Mouse (Mus musculus) retina, postnatal 1 day (tissue): ENCODE measurements around the gene Bad.
A peak's percentile ranks its signal among the peaks of the same experiment; 100 is the strongest.

Experiments
- DNase-seq: peaks from one replicate; pipeline ENCODE4 v3.0.0-alpha.2; 2012

Gene Bad

GRCm38 (mm10) chr19:6969665-6970381, 28.2 kb downstream of the Bad start:
- peak; percentile 78 for DNase-seq

- peak; percentile 48 for DNase-seq
Measured at GRCm38 (mm10) chr19:6970460-6971085, 28.9 kb downstream of the Bad start.

DNA sequence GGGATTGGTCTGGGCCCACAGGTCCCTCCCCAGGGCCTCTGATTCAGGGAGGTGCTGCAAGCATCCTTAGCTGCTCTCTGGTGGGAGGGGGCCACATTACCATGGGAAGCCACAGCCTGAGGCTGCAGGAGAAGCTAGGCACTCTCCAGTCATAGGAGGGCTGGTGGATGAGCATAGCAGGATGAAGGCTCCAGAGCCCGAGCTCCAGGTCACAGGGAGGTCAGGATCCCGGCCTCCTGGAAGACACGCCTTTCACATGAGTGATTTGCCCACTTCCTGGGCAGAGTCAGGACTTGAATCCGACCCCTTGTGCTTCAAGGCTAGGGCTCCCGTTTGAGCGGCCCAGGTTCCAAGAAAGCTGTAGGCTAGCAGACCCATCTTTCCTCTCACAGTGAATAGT, 30.0 kb downstream of the Bad start:
- DNase-seq: no peak

DNA sequence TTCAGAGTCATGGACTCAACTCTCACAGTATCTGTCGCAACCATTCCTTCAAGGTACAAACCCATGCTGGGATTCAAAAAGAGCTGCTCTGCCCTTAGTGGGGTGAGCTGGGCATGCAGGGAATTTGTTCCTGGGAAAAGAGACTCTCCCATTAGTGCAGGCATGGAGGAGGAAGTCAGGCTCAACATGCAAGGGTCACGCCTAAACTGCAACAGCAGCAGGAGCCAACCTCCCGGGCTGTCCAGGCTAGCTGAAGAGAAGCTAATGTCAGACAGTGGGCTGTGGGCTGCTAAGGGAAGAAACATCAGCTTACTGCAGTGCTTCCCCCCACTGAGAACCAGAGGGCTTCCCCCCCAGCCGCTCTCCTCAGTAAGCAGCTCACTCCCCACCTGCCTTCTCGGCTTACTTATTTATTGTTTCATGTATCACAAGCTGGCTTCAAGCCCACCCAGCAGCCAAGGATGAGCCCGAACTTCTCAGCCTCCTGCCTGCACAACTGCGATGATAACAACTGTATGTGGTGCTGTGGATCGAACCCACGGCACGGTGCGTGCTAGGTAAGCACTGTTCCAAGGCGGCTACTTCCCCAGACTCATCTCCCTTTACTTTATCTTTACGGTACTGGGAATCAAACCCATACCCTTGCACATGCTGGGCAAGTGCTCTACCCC, 30.7 kb downstream of the Bad start:
- DNase-seq: no peak

GRCm38 (mm10) chr19:6973581-6974190, 32.0 kb downstream of the Bad start:
- no peak for DNase-seq

DNA sequence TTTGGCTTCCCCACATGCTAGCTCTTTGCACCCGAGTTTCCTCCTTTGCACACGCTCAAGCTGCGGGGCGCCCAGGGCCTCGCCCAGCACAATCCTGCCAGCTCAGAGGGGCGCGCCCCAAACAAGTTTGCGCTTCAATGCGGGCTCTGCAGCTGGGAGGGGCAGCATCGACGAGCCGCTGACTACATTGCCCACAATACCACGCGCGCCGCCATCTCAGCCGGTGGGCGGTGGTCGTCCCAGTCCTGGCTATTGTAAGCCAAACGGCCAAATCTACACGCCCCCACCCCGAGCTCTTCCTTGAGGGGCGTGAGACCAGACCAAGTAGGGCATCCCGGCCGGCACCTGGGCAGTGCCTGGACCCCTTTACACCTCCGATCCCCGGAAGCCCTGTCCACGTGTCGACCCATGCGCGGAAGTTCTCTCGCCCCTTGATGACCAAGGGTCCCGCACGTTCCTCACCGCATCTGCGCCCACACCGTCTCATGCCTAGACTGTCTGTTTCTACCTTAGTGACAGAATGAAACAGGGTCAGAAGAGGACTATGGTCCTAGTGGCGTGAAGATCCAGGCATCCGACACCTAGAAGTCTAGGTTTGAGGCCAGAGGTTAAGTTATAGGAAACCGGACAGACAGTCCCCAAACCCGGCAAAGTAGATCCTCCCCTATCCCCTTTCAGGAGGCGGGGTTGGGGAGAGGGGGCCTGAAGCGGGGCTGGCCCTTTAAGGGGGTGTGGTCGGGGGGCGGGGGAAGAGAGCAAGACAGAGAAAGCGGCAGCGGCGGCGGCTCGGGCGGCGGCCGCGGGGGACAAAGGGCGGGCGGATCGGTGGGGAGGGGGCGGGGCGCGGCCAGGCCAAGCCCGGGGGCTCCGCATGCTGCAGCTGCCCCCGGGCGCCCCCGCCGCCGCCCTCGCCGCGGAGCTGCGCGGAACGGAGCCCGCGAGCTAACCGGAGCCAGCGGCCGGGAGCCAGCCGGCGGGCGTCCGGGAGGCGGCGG, 32.8 kb downstream of the Bad start, which contains the start of gene Ppp1r14b:
Gene Ppp1r14b (plus strand): TSS at position 758 of the 995 bp plus-strand sequence.
- peak; percentile 93 for DNase-seq

DNA sequence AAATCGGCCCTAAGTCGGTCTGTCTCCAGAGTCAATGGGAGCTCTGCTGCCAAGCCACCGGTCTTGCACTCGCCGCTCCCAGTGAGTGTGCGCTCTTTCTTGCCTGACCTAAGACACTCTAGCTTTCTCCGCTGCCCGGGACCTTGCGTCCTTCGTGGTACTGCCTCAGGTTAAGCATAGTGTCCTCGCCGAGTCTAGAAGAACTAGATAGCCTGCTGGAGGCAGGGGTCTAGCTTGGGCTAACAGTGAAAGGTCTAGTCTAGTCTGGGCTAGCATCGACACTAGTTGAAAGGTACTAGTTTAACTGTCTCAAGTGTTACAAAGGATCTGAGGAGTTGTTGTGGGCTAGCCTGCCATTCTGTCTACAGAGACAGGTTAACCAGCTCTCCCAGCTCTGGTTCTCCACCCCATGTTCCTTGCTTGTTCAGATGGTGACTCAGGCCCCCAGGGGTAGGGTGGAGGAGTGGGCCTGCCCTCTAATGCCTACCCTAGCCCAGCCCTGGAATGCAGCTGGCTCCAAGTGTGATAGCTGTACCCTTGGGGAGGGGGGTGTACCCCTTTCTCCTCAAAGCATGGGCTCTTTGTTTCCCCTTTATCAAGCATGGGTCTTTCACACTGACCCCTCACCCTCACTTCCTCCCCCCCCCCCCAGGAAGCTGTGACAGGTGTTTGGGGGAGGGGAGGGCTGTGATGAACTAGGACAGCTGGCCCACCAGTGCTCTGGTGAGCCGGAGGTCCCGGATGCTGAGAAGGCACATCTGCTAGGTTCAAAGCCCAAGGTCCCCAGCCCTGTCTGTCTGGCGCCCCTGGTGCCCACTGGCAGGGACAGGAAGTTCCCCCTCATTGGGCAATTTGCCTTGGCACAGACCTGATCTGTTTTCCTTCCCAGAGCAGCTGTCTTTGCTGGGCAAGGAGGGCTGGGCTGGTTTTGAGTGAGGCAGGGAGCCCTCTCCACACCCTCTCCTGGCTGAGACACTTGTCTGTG, 34.2 kb downstream of the Bad start, which contains the start of gene Plcb3:
Gene Plcb3 (minus strand): TSS at position 934 of the 985 bp plus-strand sequence.
- peak; percentile 94 for DNase-seq

GRCm38 (mm10) chr19:6977759-6978638, 36.3 kb downstream of the Bad start:
- DNase-seq: no peak

- DNase-seq: no peak
Measured at GRCm38 (mm10) chr19:6978639-6978974, 36.9 kb downstream of the Bad start.

DNA sequence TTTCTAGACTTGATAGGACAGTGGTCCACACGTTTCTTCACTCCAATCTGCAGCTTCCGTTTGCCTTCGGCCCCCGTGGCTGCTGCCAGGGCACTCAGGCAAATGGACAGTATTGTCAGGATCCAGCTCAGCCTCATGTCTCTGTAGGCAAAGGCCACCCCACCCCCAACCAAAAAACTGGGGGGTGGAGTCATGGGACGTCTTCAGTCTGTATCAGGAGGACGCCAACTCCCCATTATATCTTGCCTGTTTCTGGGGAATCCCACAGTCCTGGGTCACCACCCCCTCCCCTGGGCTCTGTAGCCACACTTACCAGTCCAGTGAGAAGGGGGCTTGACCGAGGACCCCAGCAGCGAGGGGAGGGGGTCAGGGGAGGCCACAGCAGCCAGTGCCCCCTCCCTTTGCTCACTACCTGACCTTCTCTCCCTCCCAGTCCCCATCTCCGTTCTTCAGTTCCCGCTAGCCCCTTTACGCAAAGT, 37.4 kb downstream of the Bad start:
- no peak for DNase-seq

GRCm38 (mm10) chr19:6979486-6980380, 38.1 kb downstream of the Bad start:
- peak; percentile 100 for DNase-seq

DNA sequence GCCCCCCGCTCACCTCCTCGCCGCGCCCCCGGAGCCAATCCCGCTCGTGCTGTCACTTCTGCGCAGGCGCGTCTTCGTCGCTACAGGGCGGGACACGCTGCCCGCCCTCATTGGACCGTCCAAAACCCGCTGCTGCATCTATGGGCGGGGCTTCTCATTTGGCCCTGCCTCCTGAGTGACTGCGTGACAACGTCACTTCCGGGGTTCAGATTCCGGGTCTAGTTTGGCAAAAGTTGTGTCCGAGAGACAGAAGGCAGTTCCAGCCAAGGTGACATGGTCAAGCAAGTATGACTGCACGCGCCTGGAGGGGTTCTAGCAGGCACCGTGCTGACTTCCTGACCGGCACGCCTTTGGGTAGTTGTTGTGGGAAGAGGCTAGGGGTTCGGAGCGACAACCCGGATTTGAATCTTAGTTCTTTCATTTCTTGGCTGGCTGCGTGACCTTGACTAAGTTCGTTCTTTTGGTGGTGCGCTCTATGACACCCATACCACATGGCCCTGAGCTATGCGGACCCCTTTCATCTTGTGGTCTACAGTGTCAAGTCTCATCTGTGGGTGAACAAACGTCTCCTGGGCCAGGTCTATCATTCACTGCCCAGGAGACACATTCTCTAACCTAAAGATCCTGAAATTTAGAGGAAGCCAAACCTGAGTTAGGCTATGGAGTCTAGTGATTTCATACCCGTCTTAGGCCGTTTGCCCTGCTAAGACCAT, 38.9 kb downstream of the Bad start, which contains the start of gene Fkbp2:
Gene Fkbp2 (minus strand): TSS at position 121 of the 713 bp plus-strand sequence.
- peak; percentile 99 for DNase-seq

DNA sequence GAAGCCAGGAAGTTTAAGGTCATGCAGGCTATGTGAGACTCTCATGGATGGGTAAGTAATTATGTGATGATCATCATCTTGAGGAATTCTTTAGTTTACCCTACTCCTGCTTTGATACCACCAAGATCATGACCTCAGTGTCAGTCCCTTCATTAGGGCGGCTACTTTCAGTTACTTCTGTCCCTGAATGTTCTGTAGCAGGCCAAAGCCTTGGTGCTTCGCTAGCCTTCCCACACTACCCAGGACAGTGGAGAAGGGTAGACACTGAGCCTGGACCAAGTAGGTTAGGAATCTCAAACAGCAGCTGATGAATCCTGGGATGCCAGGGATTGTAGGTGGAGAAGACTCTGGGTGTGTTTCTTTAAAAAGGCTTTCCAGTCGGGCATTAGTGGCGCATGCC, 39.8 kb downstream of the Bad start:
- no peak for DNase-seq

DNA sequence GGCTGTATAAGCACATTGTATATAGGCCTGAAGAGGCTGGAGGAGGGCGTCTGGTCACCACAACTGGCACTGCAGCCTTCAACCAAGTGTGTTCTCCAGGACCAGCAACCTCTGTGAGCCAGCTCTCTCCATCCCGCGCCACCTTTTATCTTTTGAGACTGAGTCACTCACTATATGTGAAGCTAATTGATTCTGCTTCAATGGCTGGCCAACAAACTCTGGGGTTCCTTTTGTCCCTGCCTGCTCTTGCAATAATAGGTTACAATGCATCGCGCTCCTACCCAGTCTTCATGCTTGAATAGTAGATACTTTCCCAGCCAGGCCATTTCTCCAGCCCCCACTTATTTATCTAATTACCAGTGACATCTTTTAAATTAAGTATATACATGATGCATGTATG, 42.0 kb downstream of the Bad start:
- DNase-seq: peak; percentile 44

DNA sequence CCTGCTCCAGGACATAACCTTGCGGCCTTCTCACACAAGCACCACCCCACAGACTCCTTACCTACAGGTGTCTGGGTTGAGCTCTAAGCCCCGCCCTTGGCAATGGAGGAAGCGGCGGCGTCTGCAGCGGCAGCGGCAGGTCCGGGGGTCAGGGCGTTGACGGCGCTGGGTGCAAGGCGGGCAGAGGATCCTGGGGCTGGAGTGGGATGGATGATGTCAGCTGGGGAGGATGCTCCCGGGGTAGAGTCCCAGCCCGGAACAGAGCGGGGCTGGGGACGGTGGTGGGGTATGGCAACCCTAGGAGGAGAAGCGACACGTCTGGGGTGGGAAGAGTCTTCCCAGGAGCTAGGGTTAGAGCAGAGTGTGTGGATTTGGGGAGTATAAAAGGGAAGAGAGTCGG, 43.6 kb downstream of the Bad start:
- DNase-seq: no peak

DNA sequence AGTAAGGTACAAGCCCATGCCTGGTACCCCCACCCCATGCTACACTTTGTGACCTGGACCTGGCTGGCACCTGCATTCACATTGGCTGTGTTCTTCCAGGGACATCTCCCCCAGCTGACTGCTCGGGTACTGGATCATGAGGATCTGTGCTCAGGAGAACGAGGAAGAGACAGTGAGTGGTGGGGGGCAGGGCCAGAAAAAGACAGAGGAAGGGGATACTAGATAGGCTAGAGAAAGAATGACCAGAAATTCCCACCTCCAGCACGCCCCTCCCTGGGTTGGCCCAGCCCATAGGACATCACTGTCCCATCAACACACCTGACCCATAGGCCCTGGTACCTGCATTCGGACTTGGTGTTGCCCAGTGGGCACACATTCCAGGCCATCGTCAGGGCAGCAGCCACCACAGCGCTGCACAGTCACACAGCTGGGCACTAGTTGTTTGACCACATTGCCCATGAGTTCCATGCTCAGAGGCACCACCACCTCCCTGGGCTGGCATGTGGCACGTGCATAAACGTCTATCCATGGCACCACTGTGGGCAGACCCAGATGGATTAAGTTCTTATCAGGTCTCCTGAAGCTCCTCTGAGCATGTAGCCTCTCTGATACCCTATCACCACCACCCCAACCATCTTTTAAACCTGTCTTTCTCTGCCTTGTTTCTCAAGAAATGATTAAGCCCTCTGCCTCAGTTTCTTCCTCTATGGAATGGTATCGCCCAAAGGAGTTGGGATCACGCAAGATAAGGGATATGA, 44.5 kb downstream of the Bad start:
- DNase-seq: no peak
